12 mouse cellular contexts compared by ENCODE assay signal in the genomic region with DNA sequence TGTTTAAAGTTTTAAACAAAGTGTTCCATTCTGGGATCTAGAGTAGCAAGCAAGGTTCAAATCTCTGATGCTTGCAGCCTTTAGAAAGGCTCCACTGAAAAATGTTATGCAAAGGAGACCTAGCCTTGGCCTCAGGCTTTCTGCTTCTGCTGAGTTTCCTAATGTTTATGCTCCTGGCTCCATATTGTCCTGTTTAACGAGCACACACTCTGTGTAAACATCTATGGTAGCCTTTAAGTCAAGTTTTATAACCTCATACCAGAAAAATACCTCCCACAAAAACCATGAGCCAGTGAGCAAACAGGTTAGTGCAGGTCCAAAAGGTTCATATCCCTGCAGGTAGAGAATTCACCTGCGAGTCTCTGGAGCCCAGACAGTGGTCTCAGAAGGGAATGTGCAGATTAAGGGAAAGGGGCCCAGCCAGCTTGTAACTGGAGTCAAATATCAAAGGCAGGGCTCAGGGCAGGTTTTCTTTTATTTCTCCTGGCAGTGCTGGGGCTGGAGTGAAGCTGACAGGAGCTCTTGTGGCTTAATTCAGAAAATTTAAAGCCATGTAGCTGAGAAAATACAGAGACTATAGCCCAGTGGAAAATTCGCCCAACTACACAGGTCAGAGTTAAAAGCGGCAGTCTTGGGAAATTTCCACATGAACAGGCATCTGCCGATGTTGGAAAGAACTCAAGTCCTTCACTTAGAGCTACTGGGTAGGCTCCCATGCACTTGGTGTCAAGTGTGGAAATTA.
DNase-seq lines count a peak whose midpoint lies in the region; ATAC-seq lines count a peak whose summit lies in the region.
"Had no signal": no experiment of that assay in that cellular context is flagged by ENCODE, and none has a peak within 500 bp of the region (broad histone marks: within the 10 kb centered on the region; RNA-seq: fewer than 3 reads in every experiment).

No protein-coding gene starts in this region.

- H3K36me3 ChIP-seq in heart, embryonic 10.5 days: no peaks in the 10 kb centered on the region
- no peaks in the 10 kb centered on the region for H3K36me3 ChIP-seq in midbrain, embryonic 14.5 days (ENCODE audit: control insufficient read depth, insufficient read depth, low read length)
- H3K36me3 ChIP-seq in midbrain, embryonic 15.5 days (replicated peaks): no peaks in the 10 kb centered on the region
- H3K36me3 ChIP-seq in embryonic facial prominence, embryonic 14.5 days (ENCODE audit: control insufficient read depth, insufficient read depth, low read length): no peaks in the 10 kb centered on the region
- H3K36me3 ChIP-seq in stomach, embryonic 15.5 days: no peaks in the 10 kb centered on the region

- no peaks in the 10 kb centered on the region for H3K27me3 ChIP-seq in heart, embryonic 10.5 days (ENCODE audit: insufficient read depth, poor library complexity, severe bottlenecking)
- H3K27me3 ChIP-seq in midbrain, embryonic 14.5 days (ENCODE audit: control insufficient read depth, insufficient read depth, low read length): no peaks in the 10 kb centered on the region
- H3K27me3 ChIP-seq in midbrain, embryonic 15.5 days (replicated peaks): no peaks in the 10 kb centered on the region
- H3K27me3 ChIP-seq in embryonic facial prominence, embryonic 14.5 days (replicated peaks; ENCODE audit: control insufficient read depth, insufficient read depth, low read length): no peaks in the 10 kb centered on the region
- no peaks in the 10 kb centered on the region for H3K27me3 ChIP-seq in stomach, embryonic 15.5 days (replicated peaks)

- H3K4me1 ChIP-seq in heart, embryonic 10.5 days: peaks cover 3% of the 10 kb centered on the region; the same call in 1 of the 2 replicates
- H3K4me1 ChIP-seq in midbrain, embryonic 14.5 days (ENCODE audit: control insufficient read depth, insufficient read depth, low read length): no peaks in the 10 kb centered on the region
- H3K4me1 ChIP-seq in midbrain, embryonic 15.5 days: no peaks in the 10 kb centered on the region
- H3K4me1 ChIP-seq in embryonic facial prominence, embryonic 14.5 days (ENCODE audit: control insufficient read depth, insufficient read depth, low read length): no peaks in the 10 kb centered on the region
- H3K4me1 ChIP-seq in stomach, embryonic 15.5 days: no peaks in the 10 kb centered on the region

- H3K27ac ChIP-seq in heart, embryonic 10.5 days: no peak overlapping the region
- H3K27ac ChIP-seq in midbrain, embryonic 14.5 days (replicated peaks; ENCODE audit: low read depth, low read length): no peak overlapping the region
- no peak overlapping the region for H3K27ac ChIP-seq in midbrain, embryonic 15.5 days
- no peak overlapping the region for H3K27ac ChIP-seq in embryonic facial prominence, embryonic 14.5 days (replicated peaks; ENCODE audit: low read depth, low read length)
- peak overlapping the region; percentile 48; the same call in 1 of the 2 replicates for H3K27ac ChIP-seq in stomach, embryonic 15.5 days

- no peak overlapping the region for H3K4me3 ChIP-seq in heart, embryonic 10.5 days
- no peak overlapping the region for H3K4me3 ChIP-seq in midbrain, embryonic 14.5 days (replicated peaks; ENCODE audit: low read depth, low read length)
- no peak overlapping the region for H3K4me3 ChIP-seq in midbrain, embryonic 15.5 days
- no peak overlapping the region for H3K4me3 ChIP-seq in embryonic facial prominence, embryonic 14.5 days (ENCODE audit: low read depth, low read length)
- H3K4me3 ChIP-seq in stomach, embryonic 15.5 days (replicated peaks): no peak overlapping the region

- ATAC-seq in midbrain, embryonic 14.5 days (ENCODE audit: low FRiP score, low TSS enrichment): peak; percentile 24; the same call in 1 of the 2 replicates
- ATAC-seq in midbrain, embryonic 15.5 days (replicated peaks): no peak
- ATAC-seq in embryonic facial prominence, embryonic 14.5 days (ENCODE audit: low read depth): peak; percentile 84; the same call in 1 of the 2 replicates
- peak; percentile 25; the same call in 1 of the 2 replicates for ATAC-seq in stomach, embryonic 15.5 days (ENCODE audit: insufficient read depth, low FRiP score, low read depth)
- ATAC-seq: CD4-positive, CD25-positive, alpha-beta regulatory T cell, adult 4 months had no signal

- no peak overlapping the region for H3K4me2 ChIP-seq in midbrain, embryonic 14.5 days (ENCODE audit: low read length)
- no peak overlapping the region for H3K4me2 ChIP-seq in midbrain, embryonic 15.5 days
- H3K4me2 ChIP-seq in embryonic facial prominence, embryonic 14.5 days (ENCODE audit: low read depth, low read length): no peak overlapping the region
- H3K4me2 ChIP-seq in stomach, embryonic 15.5 days: no peak overlapping the region

- no peaks in the 10 kb centered on the region for H3K9me3 ChIP-seq in heart, embryonic 10.5 days
- H3K9me3 ChIP-seq in midbrain, embryonic 14.5 days (ENCODE audit: control insufficient read depth, low read length): no peaks in the 10 kb centered on the region
- no peaks in the 10 kb centered on the region for H3K9me3 ChIP-seq in midbrain, embryonic 15.5 days
- no peaks in the 10 kb centered on the region for H3K9me3 ChIP-seq in embryonic facial prominence, embryonic 14.5 days (ENCODE audit: control insufficient read depth, low read length)
- no peaks in the 10 kb centered on the region for H3K9me3 ChIP-seq in stomach, embryonic 15.5 days

- DNase-seq in heart, adult 9 months (ENCODE audit: low spot score in 2 of 2): peak; percentile 2 to 3
- DNase-seq in heart, embryonic 10.5 days (ENCODE audit: low spot score): no peak
- DNase-seq in midbrain, embryonic 14.5 days: peak; percentile 9
- peak; percentile 72 for DNase-seq in embryonic facial prominence, embryonic 14.5 days (ENCODE audit: low spot score)
- no peak for DNase-seq in natural killer cell, adult 2 months (ENCODE audit: low spot score in 2 of 2)
- DNase-seq in layer of hippocampus, adult 11-12 months (ENCODE audit: low spot score): no peak
- DNase-seq: cerebellum, adult 18-20 months; gastrocnemius, postnatal 14 days; thymus, postnatal 4 days had no signal

- H3K9ac ChIP-seq in midbrain, embryonic 14.5 days (replicated peaks; ENCODE audit: low read length): no peak overlapping the region
- no peak overlapping the region for H3K9ac ChIP-seq in midbrain, embryonic 15.5 days
- H3K9ac ChIP-seq in embryonic facial prominence, embryonic 14.5 days (ENCODE audit: low read depth, low read length): no peak overlapping the region
- H3K9ac ChIP-seq in stomach, embryonic 15.5 days: no peak overlapping the region

- 32% methylated on average over 5 of the region's 5 CpGs for WGBS in heart, embryonic 10.5 days
- 24% methylated on average over 5 of the region's 5 CpGs for WGBS in midbrain, embryonic 14.5 days
- 16% methylated on average over 5 of the region's 5 CpGs for WGBS in midbrain, embryonic 15.5 days
- 18% methylated on average over 5 of the region's 5 CpGs for WGBS in embryonic facial prominence, embryonic 14.5 days
- WGBS in stomach, embryonic 15.5 days: 27% methylated on average over 5 of the region's 5 CpGs

Comparison
In these comparisons a context has a peak if more than half of its experiments do, and no peak if none do; other contexts are left out.
1. DNase-seq: peak in heart, adult 9 months (2 of 2), midbrain, embryonic 14.5 days (single experiment) and embryonic facial prominence, embryonic 14.5 days (single experiment); none in heart, embryonic 10.5 days (single experiment), natural killer cell, adult 2 months (0 of 2) and layer of hippocampus, adult 11-12 months (single experiment).